Mouse (Mus musculus) mouse embryonic stem cell (cell line): ENCODE data around the gene Grasp.

Experiments used
- in situ Hi-C, 2 experiments: fragments of 300-500 bp; cut with MboI; formaldehyde crosslinking; loops; 1 replicate in 1 of 2; 3 replicates in 1 of 2; pipeline ENCODE4 v1.14.3; 2019 to 2020; ENCODE audit warnings: low sequenced_read_pairs in 2 of 2, low pct_unique_long_range_greater_than_20kb in 1 of 2, mixed read lengths in 1 of 2; ENCODE audit not compliant: unreplicated experiment in 1 of 2

Grasp gene

GRCm38 (mm10) chr15:101192260-101192640 lies 31.7 kb upstream of the Grasp start:
- in situ Hi-C loops = no loop called here

- in situ Hi-C loops = no loop called here
These were observed 31.3 kb upstream of the Grasp start for GRCm38 (mm10) chr15:101192651-101193050.

DNA sequence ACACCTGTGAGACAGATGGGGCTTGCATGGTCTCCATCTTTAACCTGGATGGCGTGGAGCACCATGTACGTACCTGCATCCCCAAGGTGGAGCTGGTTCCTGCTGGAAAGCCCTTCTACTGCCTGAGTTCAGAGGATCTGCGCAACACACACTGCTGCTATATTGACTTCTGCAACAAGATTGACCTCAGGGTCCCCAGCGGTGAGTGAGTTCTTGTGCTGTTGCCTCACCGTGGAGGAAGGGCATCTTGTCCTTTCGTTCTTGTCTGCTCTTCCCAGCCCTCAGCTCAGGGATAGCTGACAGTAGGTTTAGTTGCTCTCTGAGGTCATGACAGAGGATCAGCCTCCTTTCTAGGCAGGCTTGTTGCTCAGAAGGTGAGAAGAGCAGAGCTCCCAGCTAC lies 30.0 kb upstream of the Grasp start:
- in situ Hi-C loops = no loop called here

DNA sequence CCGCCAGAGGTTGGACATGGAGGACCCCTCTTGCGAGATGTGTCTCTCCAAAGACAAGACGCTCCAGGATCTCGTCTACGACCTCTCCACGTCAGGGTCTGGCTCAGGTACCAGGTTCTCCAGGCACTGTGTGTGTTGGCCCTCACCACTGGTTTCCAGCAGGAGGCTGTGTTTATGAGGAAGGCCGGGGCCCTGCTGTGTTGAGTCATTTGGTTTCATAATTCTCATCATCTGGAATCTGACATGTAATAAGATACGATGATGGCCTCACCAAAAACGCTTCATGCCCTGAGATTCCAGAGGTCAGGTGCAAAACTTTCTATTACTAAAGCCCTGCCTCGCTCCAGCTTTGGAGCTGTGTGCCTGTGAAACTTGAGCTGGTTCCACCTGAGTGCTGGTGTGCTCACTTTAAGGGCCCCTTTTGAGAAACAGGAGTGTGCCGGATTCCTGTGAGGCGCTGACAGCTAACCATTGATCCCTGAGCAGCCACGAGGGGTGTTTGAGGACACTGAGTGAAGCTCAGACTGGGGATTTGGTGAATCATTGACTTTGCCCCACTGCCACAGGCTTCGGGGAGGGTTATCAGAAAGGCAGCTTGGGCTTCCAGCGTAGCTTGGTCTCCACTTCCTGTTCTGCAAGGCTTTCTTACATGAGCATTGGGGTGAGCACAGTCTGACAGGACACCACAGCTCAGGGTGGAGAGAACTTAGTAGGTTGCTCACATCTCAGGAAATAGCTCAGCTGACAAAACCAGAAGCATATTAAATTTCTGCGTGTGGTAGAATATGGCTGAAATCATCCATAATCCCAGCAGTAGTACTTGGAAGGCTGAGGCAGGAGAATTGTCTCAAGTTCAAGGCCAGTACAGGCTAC lies 28.8 kb upstream of the Grasp start:
- in situ Hi-C loops = no loop called here

DNA sequence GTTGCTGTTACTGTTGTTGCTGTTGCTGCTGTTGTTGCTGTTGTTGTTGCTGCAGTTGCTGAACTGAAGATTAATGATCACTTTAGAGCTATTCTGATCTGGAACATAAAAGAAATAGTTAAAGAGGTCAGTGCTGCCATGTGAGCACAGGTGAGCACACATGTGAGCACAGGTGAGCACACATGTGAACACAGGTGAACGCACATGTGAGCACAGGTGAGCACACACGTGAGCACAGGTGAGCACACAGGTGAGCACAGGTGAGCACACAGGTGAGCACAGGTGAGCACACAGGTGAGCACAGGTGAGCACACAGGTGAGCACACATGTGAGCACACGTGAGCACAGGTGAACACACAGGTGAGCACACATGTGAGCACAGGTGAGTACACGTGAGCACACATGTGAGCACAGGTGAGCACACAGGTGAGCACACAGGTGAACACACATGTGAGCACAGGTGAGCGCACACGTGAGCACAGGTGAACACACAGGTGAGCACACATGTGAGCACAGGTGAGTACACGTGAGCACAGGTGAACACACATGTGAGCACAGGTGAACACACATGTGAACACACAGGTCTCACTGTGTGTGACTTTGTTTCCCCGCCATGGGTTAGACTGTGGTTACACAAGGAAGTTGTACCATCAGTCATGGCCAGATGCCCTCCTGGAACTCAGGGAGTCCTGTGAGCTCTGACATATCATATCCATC lies 27.8 kb upstream of the Grasp start:
- in situ Hi-C loops = no loop called here

- in situ Hi-C loops = no loop called here
These were observed 27.0 kb upstream of the Grasp start for GRCm38 (mm10) chr15:101196961-101197360.

DNA sequence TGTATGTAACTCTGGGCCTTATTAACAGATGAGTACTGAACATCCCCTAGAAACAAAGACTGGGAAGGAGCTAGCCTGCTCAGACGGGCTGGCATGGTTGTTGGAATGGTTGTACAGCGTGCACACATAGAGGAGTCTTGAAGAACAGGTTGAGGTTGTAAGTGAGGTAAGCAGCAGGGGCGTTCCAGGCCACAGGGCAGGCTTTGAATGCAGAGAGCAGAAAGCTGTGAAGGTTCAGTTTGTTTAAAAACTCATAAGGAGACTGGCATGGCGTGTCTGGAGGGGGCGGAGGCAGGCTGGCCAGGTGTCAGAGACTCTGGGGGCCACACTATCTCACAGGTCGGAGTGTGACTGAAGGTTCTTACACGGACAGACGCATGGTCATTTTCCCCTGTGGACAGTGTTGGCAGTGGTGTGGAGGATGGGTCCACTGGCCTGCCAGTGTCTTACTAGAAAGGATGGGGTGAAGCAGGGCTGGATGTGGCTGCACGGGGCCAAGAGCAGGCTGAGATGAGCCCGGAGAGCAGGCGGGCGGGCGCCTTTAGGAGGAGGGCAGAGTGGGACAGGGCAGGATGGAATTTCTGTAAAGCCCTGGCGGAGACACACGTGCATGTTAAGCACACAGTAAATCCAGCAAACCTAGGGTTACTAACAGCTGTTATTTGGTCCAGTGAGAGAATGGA lies 26.4 kb upstream of the Grasp start:
- in situ Hi-C loops = no loop called here

GRCm38 (mm10) chr15:101198218-101198617 lies 25.8 kb upstream of the Grasp start:
- in situ Hi-C loops = no loop called here

- in situ Hi-C loops = no loop called here
These were observed 25.1 kb upstream of the Grasp start for GRCm38 (mm10) chr15:101198850-101199249.

DNA sequence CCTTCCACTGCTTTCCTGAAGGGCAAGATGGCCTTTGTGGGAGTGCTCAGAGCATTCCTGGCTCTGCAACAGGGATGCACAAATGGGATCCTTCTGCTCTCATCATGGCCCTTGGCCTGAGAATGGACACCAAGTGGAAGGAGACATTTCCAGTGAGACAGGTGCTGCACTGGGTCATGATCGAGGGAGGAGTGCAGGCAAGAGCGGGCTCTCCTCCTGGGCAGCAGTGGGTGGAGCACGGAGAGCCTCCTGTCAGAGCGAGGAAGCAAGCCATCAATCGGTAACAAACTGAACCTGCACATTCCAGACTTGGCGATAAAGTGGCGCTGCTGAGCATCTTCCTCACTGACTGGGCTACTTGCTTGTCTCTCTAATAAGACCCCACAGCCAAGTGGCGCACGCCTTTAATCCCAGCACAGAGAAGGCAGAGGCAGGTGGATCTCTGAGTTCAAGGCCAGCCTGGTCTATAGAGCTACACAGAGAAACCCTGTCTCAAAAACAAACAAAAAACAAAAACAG lies 23.2 kb upstream of the Grasp start:
- in situ Hi-C loops = no loop called here

DNA sequence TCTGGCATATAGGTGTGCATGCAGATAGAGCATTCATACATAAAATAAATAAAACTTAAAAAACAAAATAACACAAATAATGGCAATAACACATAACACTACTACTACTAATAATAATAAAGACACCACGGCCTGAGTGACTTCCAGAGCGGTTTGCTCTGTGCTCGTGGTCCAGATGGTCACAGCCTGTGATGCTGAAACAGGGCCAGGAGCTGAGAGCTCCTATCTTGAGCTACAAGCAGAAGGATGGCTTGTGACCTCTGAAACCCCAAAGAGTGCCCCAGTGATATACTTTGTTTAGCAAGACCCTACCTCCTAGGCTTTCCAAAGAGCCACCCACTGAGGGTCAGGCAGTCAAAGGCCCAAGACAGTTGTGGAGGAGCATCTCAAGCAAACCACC lies 22.6 kb upstream of the Grasp start:
- in situ Hi-C loops = no loop called here

GRCm38 (mm10) chr15:101203673-101204072 lies 20.3 kb upstream of the Grasp start:
- in situ Hi-C loops = no loop called here

GRCm38 (mm10) chr15:101204781-101205180 lies 19.2 kb upstream of the Grasp start:
- in situ Hi-C loops = no loop called here

- in situ Hi-C loops = no loop called here
These were observed 13.8 kb upstream of the Grasp start for GRCm38 (mm10) chr15:101210228-101210627.

DNA sequence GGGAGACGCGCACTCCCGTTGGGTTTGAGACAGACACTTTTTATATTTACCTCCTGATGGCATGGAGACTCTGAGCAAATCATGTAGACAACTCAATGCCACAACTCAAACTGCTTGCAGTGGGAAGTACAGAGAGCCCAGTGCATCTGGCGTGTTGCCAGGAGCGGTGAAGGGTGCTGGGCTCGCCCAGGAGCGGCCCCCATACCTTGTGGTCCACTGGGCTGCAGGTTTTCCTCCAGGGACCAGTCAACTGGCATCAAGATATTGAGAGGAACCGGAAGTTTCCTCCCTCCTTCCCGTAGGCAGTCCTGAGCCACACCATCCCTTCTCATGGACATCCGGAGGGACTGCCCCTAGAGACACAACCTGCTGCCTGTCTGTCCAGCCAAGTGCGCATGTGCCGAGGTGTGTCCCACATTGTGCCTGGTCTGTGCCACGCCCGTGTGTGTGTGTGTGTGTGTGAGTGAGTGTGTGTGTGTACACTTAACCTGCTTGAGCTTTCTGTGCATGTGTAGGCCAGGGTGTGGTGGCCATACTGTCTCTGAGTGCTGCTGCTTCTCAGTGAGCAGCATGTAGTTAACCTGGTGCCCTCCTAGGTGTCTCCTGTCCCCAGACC lies 12.9 kb upstream of the Grasp start:
- in situ Hi-C loops = no loop called here

DNA sequence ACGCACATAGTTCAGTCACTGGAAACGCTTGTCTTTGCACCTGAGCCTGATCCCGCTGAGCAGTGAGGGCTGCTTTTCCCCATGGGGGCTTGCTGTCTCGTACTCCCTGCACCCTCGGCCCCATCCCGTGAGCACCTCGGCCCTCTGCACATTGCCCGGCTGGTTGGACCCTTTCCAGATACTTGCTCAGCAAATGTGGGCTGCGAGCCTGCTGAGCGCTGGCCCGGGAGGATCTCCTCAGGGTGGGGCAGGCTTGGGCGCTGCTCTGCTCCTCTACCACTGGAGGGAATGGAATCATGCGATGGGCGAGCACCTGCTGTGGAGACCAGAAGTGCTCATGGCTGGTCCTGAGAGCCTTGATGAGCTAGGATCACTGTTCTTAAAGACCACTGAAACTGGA lies 11.6 kb upstream of the Grasp start:
- in situ Hi-C loops = no loop called here

DNA sequence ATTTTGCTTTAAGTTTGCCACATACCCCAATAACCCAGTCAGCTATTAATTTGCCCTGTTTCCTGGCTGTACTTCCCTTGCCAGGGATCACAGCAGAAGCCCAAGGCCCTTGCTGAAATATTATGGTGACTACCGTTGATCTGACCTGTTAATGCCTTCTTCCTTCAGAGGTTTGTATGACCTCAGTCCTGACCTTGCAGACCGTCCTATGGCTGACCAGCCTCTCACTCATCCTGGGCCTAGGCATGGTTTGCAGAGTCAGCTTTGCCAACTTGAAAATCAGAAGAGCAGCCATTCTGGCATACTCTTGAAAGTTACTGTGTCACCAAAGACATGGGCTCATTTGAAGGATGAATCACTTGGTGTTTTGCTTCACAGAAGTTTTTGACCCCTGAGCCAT lies 8.9 kb upstream of the Grasp start:
- in situ Hi-C loops = no loop called here

DNA sequence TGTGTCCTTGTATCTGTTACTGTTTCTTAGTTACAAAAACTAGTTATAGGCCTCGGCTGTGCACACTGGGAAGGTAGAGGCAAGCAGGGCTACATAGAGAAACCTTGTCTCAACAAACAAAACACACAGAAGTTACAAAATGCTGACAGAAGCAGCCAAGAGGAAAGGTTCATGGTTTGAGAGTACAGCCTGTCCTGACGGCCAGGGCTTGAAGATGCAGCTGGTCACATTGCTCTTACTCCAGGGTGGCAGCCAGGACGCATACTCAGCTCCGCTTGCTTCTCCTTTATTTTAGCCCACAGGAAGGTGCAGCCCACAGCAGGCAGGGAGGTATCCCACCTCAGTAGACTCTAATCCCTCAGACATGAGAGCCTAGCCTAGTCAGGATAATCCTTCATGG lies 8.0 kb upstream of the Grasp start:
- in situ Hi-C loops = no loop called here

DNA sequence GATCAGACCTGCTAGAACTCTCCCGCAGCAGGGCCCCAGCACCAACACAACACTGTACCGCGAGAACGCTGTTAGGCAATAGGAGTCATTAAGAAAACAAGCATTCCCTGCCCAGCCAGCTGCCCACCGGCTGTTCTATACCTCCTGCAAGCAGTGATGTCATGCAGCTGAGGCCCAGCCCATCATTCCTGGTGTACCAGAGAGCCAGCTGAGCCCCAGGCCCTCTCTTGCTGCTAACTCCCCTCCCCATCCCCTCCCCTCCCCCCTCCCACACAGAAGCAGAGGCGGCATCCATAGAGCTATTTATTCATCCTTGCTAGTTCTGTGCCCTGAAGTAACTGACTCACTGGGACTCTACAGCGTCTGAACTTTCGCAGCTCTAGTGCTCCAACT lies 3.1 kb upstream of the Grasp start:
- in situ Hi-C loops = no loop called here
